Mouse (Mus musculus): ENCODE data around the gene Nr1i2.

- TF ChIP-seq CTCF (IDR thresholded peaks at IDR 0.05; ENCODE audit: low read depth) (no peak), EP300 (IDR thresholded peaks at IDR 0.05; ENCODE audit: low read depth) (no peak)
Observed at GRCm38 (mm10) chr16:38308195-38308594, 13.6 kb upstream of the Nr1i2 start.

Measured in liver, postnatal 0 days (tissue).